Mouse (Mus musculus): ENCODE results near the gene Adamts20. TPM values are rescaled to one million over a fixed set of nuclear protein-coding genes. Genes with fewer than 3 reads are reported as not detected.
A peak's percentile ranks its signal among the peaks of the same experiment; 100 is the strongest.
"Not testable (repeated sequence)": the region's sequence is repeated elsewhere in the genome, so short reads cannot be mapped to it uniquely, and the experiment has no call there.

Gene Adamts20
- total RNA-seq (2014; rRNA removed): 5.6 and 7.2 TPM in 2 replicates
- polyA plus RNA-seq (2015; fragmentation: Nextera tagmentation; extraction: Ambion mirVana): 2.2 and 2.3 TPM in 2 replicates

DNA sequence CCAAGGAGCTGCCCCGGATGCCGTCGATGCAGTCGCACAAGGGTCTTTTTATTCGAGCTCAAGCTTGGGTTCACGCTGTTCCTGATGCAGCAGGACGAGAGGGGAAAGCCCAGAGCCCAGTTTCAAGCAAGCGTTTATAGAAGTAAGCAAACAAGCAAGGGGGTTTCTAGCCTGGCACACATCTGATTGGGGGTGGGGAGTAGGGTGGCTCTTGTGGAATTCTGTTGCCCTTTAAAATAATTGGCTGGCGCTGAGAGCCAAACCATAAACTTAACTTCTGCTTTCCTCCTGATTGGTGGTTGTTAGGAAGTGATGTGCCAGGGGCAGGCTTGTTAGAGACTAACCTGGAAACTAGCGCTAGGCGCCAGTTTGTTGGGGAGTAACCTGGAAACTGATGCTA is at the start of gene Adamts20:
TSS of gene Adamts20 (minus strand) at position 101 of the 400 bp plus-strand sequence.
- DNase-seq: no peak
- H3K27me3 ChIP-seq (ENCODE audit: insufficient read depth, low read length): no peaks in the 10 kb centered on the region
- no peak for TF ChIP-seq CTCF (IDR thresholded peaks at IDR 0.05; ENCODE audit: low read depth)
- no peaks in the 10 kb centered on the region for H3K36me3 ChIP-seq (ENCODE audit: insufficient read depth)
- no peak within 1 kb of the TSS for H3K9ac ChIP-seq
- H3K9me3 ChIP-seq (ENCODE audit: low read length): no peaks in the 10 kb centered on the region
- no peak within 1 kb of the TSS for H3K4me2 ChIP-seq (ENCODE audit: low read depth)
- no peaks in the 10 kb centered on the region for H3K4me1 ChIP-seq (ENCODE audit: insufficient read depth)
- peak; percentile 23 for ATAC-seq
- WGBS: 77% methylated on average over 11 of the region's 11 CpGs
- H3K4me3 ChIP-seq (ENCODE audit: low read depth, low read length): no peak within 1 kb of the TSS
- 0 out of 2 replicates have a peak within 1 kb of the TSS, but pooled peaks have one; percentile 5 for H3K27ac ChIP-seq (ENCODE audit: low read depth, low read length)

DNA sequence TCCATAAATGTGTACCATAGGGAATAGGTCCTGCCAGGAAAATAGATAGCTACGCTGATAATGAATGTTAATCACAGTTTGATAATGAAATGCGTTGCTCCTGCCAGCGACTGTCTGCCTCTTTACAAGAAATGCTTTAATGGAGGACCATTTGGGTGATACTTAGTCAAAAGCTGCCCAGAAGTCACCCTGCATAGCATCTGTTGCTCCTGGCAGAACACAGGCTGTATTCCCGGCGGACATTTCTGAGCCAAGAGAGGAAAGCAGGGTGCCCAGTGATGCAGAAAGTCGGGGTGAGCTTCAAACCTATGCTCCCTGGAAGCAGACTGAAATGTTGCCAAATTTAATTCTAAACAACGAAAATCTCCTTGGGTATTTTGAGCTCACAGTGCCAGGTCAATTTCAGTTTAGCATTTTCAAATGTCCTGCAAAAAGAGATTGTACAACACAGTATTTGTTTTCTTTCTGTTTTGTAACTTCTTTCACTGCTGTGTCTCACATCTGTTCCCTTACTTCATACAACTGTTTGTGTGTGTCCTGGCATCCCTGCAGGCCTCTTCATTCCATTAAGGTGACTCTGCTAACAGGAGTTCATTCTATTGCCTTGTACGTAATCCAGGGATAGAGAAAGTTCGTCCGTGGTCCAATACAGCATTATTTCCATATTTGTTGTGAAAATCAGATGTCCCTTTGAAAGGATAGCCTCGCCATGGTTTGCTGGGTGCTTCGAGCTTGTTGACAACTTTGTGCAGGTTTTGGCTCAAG is 38.4 kb upstream of the Adamts20 start:
- Histone ChIP-seq H3K4me1 (ENCODE audit: insufficient read depth) (no peaks in the 10 kb centered on the region), H3K4me3 (ENCODE audit: low read depth, low read length) (no peak overlapping the region), H3K9ac (no peak overlapping the region), H3K27ac (ENCODE audit: low read depth, low read length) (no peak overlapping the region), H3K4me2 (ENCODE audit: low read depth) (no peak overlapping the region), H3K27me3 (ENCODE audit: insufficient read depth, low read length) (no peaks in the 10 kb centered on the region), H3K9me3 (ENCODE audit: low read length) (no peaks in the 10 kb centered on the region), H3K36me3 (ENCODE audit: insufficient read depth) (no peaks in the 10 kb centered on the region)
- WGBS: 38% methylated on average over 12 of the region's 12 CpGs
- ATAC-seq (no peak), DNase-seq (peak; percentile 46)
- TF ChIP-seq CTCF (IDR thresholded peaks at IDR 0.05; ENCODE audit: low read depth): no peak

DNA sequence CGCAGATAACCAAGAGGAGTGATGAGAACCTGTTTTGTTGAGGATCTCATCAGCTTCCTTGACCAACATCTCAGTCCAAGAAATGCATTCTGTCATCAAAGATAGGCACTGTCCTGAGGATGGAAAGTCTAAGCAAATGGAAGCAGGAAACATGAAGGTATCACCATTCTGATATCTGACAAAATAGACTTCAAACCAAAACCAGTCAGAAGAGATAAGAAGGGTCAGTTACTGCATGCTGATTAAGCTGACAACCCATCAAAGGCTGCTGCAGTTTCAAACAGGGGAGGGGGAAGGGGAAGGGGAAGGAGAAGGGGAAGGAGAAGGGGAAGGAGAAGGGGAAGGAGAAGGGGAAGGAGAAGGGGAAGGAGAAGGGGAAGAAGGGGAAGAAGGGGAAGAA is 34.0 kb upstream of the Adamts20 start:
- H3K4me3 ChIP-seq (ENCODE audit: low read depth, low read length): no peak overlapping the region
- ATAC-seq (no peak), DNase-seq (no peak)
- TF ChIP-seq CTCF (IDR thresholded peaks at IDR 0.05; ENCODE audit: low read depth): no peak
- no peak overlapping the region for H3K27ac ChIP-seq (ENCODE audit: low read depth, low read length)
- no peaks in the 10 kb centered on the region for H3K36me3 ChIP-seq (ENCODE audit: insufficient read depth)
- no peaks in the 10 kb centered on the region for H3K9me3 ChIP-seq (ENCODE audit: low read length)
- no peaks in the 10 kb centered on the region for H3K4me1 ChIP-seq (ENCODE audit: insufficient read depth)
- WGBS: 78% methylated on average over 1 of the region's 1 CpGs
- no peaks in the 10 kb centered on the region for H3K27me3 ChIP-seq (ENCODE audit: insufficient read depth, low read length)
- no peak overlapping the region for H3K9ac ChIP-seq
- H3K4me2 ChIP-seq (ENCODE audit: low read depth): no peak overlapping the region

DNA sequence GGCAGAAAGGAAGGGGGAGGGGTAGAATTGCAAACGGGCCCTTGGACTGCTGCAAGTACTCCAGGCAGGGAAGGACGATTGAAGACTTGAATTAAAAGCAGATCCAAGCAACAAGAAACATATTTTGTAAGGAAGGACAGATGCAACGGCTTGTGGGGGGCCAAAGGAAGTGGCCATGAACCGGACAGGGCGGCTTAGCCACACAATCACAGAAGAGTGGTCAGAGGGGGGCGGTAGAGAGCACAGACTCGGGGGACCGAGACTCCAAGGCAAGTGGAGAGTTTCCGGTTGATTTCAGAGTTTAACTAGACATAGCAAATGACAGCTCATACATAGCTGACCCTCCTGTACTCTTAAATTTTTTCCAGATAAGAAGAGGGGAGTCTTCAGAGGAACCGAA is 30.7 kb upstream of the Adamts20 start:
- DNase-seq: no peak
- no peak overlapping the region for H3K4me3 ChIP-seq (ENCODE audit: low read depth, low read length)
- TF ChIP-seq CTCF (IDR thresholded peaks at IDR 0.05; ENCODE audit: low read depth): no peak
- H3K4me1 ChIP-seq (ENCODE audit: insufficient read depth): no peaks in the 10 kb centered on the region
- H3K9ac ChIP-seq: no peak overlapping the region
- H3K27ac ChIP-seq (ENCODE audit: low read depth, low read length): no peak overlapping the region
- no peak overlapping the region for H3K4me2 ChIP-seq (ENCODE audit: low read depth)
- ATAC-seq: no peak
- H3K36me3 ChIP-seq (ENCODE audit: insufficient read depth): no peaks in the 10 kb centered on the region
- WGBS: 70% methylated on average over 10 of the region's 10 CpGs
- no peaks in the 10 kb centered on the region for H3K9me3 ChIP-seq (ENCODE audit: low read length)
- no peaks in the 10 kb centered on the region for H3K27me3 ChIP-seq (ENCODE audit: insufficient read depth, low read length)

DNA sequence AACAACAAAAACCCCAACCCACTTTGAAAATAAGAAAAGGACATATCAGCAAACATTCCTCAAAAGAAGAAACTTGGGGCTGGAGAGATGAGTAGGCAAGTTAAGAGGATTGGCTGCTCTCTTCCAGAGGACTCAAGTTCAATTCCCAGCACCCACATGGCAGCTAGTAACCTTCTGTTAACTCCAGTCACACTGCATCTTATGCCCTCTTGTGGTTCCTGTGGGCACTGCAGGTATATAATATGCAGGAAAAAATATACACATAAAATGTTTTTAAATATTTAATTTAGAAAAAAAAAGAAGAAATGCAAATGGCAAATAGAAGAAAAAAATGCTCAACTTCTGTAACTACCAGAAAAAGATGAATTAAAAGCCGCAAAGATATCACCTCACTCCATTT is 29.2 kb upstream of the Adamts20 start:
- H3K4me2 ChIP-seq (ENCODE audit: low read depth): no peak overlapping the region
- 95% methylated on average over 1 of the region's 1 CpGs for WGBS

DNA sequence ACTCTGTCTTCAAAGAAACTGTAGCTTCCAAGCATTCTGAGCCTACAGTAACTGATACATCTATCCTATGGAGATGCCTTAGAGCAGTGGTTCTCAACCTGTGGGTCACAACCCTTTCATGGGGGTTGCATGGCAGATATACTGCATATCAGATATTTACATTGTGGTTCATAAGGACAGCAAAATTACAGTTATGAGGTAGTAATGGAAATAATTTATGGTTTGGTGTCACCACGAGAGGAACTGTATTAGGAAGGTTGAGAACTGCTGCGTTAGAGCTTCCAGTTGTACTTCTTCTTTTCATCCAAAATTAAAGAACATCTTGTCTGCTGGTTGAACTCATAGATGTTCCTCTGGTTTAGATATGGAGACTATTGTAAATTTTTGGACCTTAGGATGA is 24.2 kb upstream of the Adamts20 start:
- Histone ChIP-seq H3K36me3 (ENCODE audit: insufficient read depth) (no peaks in the 10 kb centered on the region), H3K4me2 (ENCODE audit: low read depth) (no peak overlapping the region), H3K27me3 (ENCODE audit: insufficient read depth, low read length) (no peaks in the 10 kb centered on the region), H3K27ac (ENCODE audit: low read depth, low read length) (no peak overlapping the region), H3K4me1 (ENCODE audit: insufficient read depth) (no peaks in the 10 kb centered on the region), H3K9me3 (ENCODE audit: low read length) (no peaks in the 10 kb centered on the region), H3K4me3 (ENCODE audit: low read depth, low read length) (no peak overlapping the region), H3K9ac (no peak overlapping the region)
- 90% methylated on average over 2 of the region's 2 CpGs for WGBS
- DNase-seq (no peak), ATAC-seq (no peak)
- TF ChIP-seq CTCF (IDR thresholded peaks at IDR 0.05; ENCODE audit: low read depth): no peak

More for the DNA sequence above, 29.2 kb upstream of the Adamts20 start:
- ATAC-seq (no peak), DNase-seq (no peak)
- peak; percentile 33; the same call in 1 of the 2 replicates for TF ChIP-seq CTCF (IDR thresholded peaks at IDR 0.05; ENCODE audit: low read depth)
- Histone ChIP-seq H3K9me3 (ENCODE audit: low read length) (no peaks in the 10 kb centered on the region), H3K27ac (ENCODE audit: low read depth, low read length) (no peak overlapping the region), H3K4me1 (ENCODE audit: insufficient read depth) (no peaks in the 10 kb centered on the region), H3K36me3 (ENCODE audit: insufficient read depth) (no peaks in the 10 kb centered on the region), H3K4me3 (ENCODE audit: low read depth, low read length) (no peak overlapping the region), H3K27me3 (ENCODE audit: insufficient read depth, low read length) (no peaks in the 10 kb centered on the region), H3K9ac (no peak overlapping the region)

DNA sequence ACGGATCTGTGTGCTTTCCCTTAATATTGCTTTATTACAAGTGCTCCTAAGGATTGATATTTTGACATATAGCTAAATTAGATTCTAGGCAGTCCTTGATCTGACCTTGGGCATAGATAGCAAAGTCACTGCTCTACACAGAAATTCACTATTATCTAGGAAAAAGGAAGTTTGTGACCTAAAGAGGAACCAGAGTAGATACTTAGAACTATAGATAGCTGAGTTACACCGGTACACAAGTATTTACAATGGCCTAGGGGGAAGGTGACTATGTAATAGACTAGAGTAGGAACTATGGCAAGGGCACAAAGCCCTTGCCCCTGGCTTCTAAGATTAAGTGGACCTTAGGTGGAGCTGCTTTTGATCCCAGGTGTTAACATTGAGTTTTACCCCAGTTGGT is 22.8 kb upstream of the Adamts20 start:
- not testable (repeated sequence) for H3K4me1 ChIP-seq (ENCODE audit: insufficient read depth); H3K36me3 ChIP-seq (ENCODE audit: insufficient read depth); H3K4me3 ChIP-seq (ENCODE audit: low read depth, low read length); H3K4me2 ChIP-seq (ENCODE audit: low read depth); H3K27me3 ChIP-seq (ENCODE audit: insufficient read depth, low read length); H3K27ac ChIP-seq (ENCODE audit: low read depth, low read length); H3K9ac ChIP-seq; H3K9me3 ChIP-seq (ENCODE audit: low read length); DNase-seq; ATAC-seq
- 97% methylated on average over 2 of the region's 2 CpGs for WGBS

All from forebrain, postnatal 0 days (tissue).